Mouse (Mus musculus) intestine, embryonic 16.5 days (tissue): Measurements from ENCODE around the gene Rpp30. TPM values are rescaled to one million over a fixed set of nuclear protein-coding genes. Genes with fewer than 3 reads are reported as not detected.

Experiments
- ATAC-seq: fragments of 200-750 bp; cut with Nextera tagmentation; 2 replicates; pipeline ENCODE4 v1.8.0; 2017; ENCODE audit warnings: moderate TSS enrichment, moderate library complexity
- H3K27ac ChIP-seq: fragments of 300-500 bp; sonication (generic); 2 replicates; pipeline ENCODE4 v1.5.1; 2014; ENCODE audit warnings: mild to moderate bottlenecking, low read length
- H3K27me3 ChIP-seq: fragments of 300-500 bp; sonication (generic); replicated peaks from 2 replicates; pipeline ENCODE4 v1.6.1; 2014; ENCODE audit warnings: low read length, control low read depth, mixed read lengths; ENCODE audit not compliant: control insufficient read depth, insufficient read depth
- H3K36me3 ChIP-seq: fragments of 300-500 bp; sonication (generic); 2 replicates; pipeline ENCODE4 v1.6.1; 2014; ENCODE audit warnings: low read length, control low read depth; ENCODE audit not compliant: control insufficient read depth, insufficient read depth
- H3K4me1 ChIP-seq: fragments of 300-500 bp; sonication (generic); 2 replicates; pipeline ENCODE4 v1.6.1; 2014; ENCODE audit warnings: low read length, control low read depth, mixed read lengths; ENCODE audit not compliant: control insufficient read depth, insufficient read depth
- H3K4me2 ChIP-seq: fragments of 300-500 bp; sonication (generic); 2 replicates; pipeline ENCODE4 v1.6.1; 2014; ENCODE audit warnings: low read depth, low read length, control low read depth
- H3K4me3 ChIP-seq: fragments of 300-500 bp; sonication (generic); 2 replicates; pipeline ENCODE4 v1.5.1; 2014; ENCODE audit warnings: mild to moderate bottlenecking, low read length
- H3K9ac ChIP-seq: fragments of 300-500 bp; sonication (generic); 2 replicates; pipeline ENCODE4 v1.6.1; 2014; ENCODE audit warnings: low read depth, low read length
- H3K9me3 ChIP-seq: fragments of 300-500 bp; sonication (generic); 2 replicates; pipeline ENCODE4 v1.6.1; 2016; ENCODE audit warnings: low read length, control low read depth; ENCODE audit not compliant: control insufficient read depth
- WGBS: fragments of 180-500 bp; shearing (Covaris S2); extraction: QIAGEN DNeasy Blood & Tissue Kit; methylation state at CpG from one replicate; pipeline ENCODE4 v1.1.7; 2014; 5-methylcytosine and 5-hydroxymethylcytosine counted together
- polyA plus RNA-seq: library from polyadenylated mRNA; unstranded; fragments of >200 nt; fragmentation: Nextera tagmentation; extraction: Ambion mirVana; gene quantifications from 2 replicates; pipeline ENCODE4 v1.2.1, GENCODE M21; 2015

The Rpp30 gene
- polyA plus RNA-seq, 1 experiment from 2014 or later: 57.5 TPM

- H3K4me2 ChIP-seq: no peak overlapping the region
- H3K4me3 ChIP-seq: no peak overlapping the region
- no peaks in the 10 kb centered on the region for H3K4me1 ChIP-seq
- no peak overlapping the region for H3K9ac ChIP-seq
- ATAC-seq: no peak
- no peak overlapping the region for H3K27ac ChIP-seq
- no peaks in the 10 kb centered on the region for H3K27me3 ChIP-seq
- 100% methylated on average over 1 of the region's 1 CpGs for WGBS
- H3K36me3 ChIP-seq: peaks cover 7% of the 10 kb centered on the region
- H3K9me3 ChIP-seq: no peaks in the 10 kb centered on the region
Measured at GRCm38 (mm10) chr19:36098265-36098664, 14.7 kb downstream of the Rpp30 start.

GRCm38 (mm10) chr19:36098916-36099315 lies 15.4 kb downstream of the Rpp30 start:
- peaks cover 7% of the 10 kb centered on the region for H3K36me3 ChIP-seq
- ATAC-seq: no peak

GRCm38 (mm10) chr19:36103909-36104308 lies 20.4 kb downstream of the Rpp30 start:
- Histone ChIP-seq H3K36me3 (peaks cover 3% of the 10 kb centered on the region; the same call in 1 of the 2 replicates), H3K27me3 (no peaks in the 10 kb centered on the region), H3K9ac (no peak overlapping the region), H3K9me3 (no peaks in the 10 kb centered on the region), H3K4me2 (no peak overlapping the region), H3K4me3 (no peak overlapping the region), H3K4me1 (no peaks in the 10 kb centered on the region), H3K27ac (no peak overlapping the region)
- ATAC-seq: no peak
- 82% methylated on average over 5 of the region's 5 CpGs for WGBS

More at GRCm38 (mm10) chr19:36098916-36099315, 15.4 kb downstream of the Rpp30 start:
- 90% methylated on average over 7 of the region's 7 CpGs for WGBS
- Histone ChIP-seq H3K9ac (no peak overlapping the region), H3K4me3 (no peak overlapping the region), H3K9me3 (no peaks in the 10 kb centered on the region), H3K27me3 (no peaks in the 10 kb centered on the region), H3K4me2 (no peak overlapping the region), H3K27ac (no peak overlapping the region), H3K4me1 (no peaks in the 10 kb centered on the region)

GRCm38 (mm10) chr19:36109318-36109944 lies 25.9 kb downstream of the Rpp30 start:
- 79% methylated on average over 26 of the region's 26 CpGs for WGBS
- no peak for ATAC-seq

DNA sequence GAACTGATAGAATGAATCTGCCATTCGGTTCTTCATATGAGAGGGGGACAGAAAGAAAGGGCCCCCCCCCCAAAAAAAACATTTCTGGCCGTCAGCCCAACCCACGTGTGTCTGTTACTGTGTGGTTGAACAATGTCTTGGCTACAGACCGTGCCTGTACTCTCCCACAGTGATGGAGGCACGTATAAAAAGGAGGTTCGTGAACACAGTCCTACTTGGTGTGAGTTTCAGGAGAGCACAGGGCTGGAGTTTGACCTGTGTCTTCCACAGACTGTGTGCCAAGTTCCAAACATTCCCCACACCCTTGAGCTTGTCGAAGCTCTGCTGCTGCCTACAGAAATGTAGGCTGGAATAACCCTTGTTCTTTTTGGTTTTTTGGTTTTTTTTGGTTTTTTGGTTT lies 26.9 kb downstream of the Rpp30 start:
- Histone ChIP-seq H3K36me3 (no peaks in the 10 kb centered on the region), H3K4me3 (no peak overlapping the region), H3K9ac (no peak overlapping the region), H3K9me3 (no peaks in the 10 kb centered on the region), H3K4me2 (no peak overlapping the region), H3K27me3 (no peaks in the 10 kb centered on the region), H3K27ac (no peak overlapping the region), H3K4me1 (no peaks in the 10 kb centered on the region)
- WGBS: 46% methylated on average over 7 of the region's 7 CpGs
- no peak for ATAC-seq

More at GRCm38 (mm10) chr19:36109318-36109944, 25.9 kb downstream of the Rpp30 start:
- H3K27me3 ChIP-seq: no peaks in the 10 kb centered on the region
- H3K9ac ChIP-seq: no peak overlapping the region
- H3K36me3 ChIP-seq: no peaks in the 10 kb centered on the region
- H3K4me3 ChIP-seq: no peak overlapping the region
- no peaks in the 10 kb centered on the region for H3K9me3 ChIP-seq
- H3K27ac ChIP-seq: no peak overlapping the region
- no peak overlapping the region for H3K4me2 ChIP-seq
- no peaks in the 10 kb centered on the region for H3K4me1 ChIP-seq

GRCm38 (mm10) chr19:36111054-36111895 lies 27.8 kb downstream of the Rpp30 start:
- Histone ChIP-seq H3K4me3 (no peak overlapping the region), H3K9ac (no peak overlapping the region), H3K4me2 (no peak overlapping the region), H3K36me3 (no peaks in the 10 kb centered on the region), H3K9me3 (no peaks in the 10 kb centered on the region), H3K27ac (no peak overlapping the region), H3K27me3 (no peaks in the 10 kb centered on the region), H3K4me1 (no peaks in the 10 kb centered on the region)
- WGBS: 28% methylated on average over 7 of the region's 7 CpGs
- no peak for ATAC-seq

- ATAC-seq: no peak
- H3K27ac ChIP-seq: no peak overlapping the region
- no peaks in the 10 kb centered on the region for H3K9me3 ChIP-seq
- no peaks in the 10 kb centered on the region for H3K4me1 ChIP-seq
- no peaks in the 10 kb centered on the region for H3K27me3 ChIP-seq
- no peak overlapping the region for H3K9ac ChIP-seq
- H3K4me3 ChIP-seq: no peak overlapping the region
- 59% methylated on average over 17 of the region's 17 CpGs for WGBS
- H3K4me2 ChIP-seq: no peak overlapping the region
- no peaks in the 10 kb centered on the region for H3K36me3 ChIP-seq
Measured at GRCm38 (mm10) chr19:36112007-36112406, 28.5 kb downstream of the Rpp30 start.

GRCm38 (mm10) chr19:36116185-36116584 lies 32.7 kb downstream of the Rpp30 start:
- H3K9me3 ChIP-seq: no peaks in the 10 kb centered on the region
- WGBS: 80% methylated on average over 4 of the region's 4 CpGs
- H3K36me3 ChIP-seq: no peaks in the 10 kb centered on the region
- no peak overlapping the region for H3K4me2 ChIP-seq
- H3K4me3 ChIP-seq: no peak overlapping the region
- no peak for ATAC-seq
- H3K27me3 ChIP-seq: no peaks in the 10 kb centered on the region
- no peak overlapping the region for H3K27ac ChIP-seq
- no peak overlapping the region for H3K9ac ChIP-seq
- no peaks in the 10 kb centered on the region for H3K4me1 ChIP-seq

DNA sequence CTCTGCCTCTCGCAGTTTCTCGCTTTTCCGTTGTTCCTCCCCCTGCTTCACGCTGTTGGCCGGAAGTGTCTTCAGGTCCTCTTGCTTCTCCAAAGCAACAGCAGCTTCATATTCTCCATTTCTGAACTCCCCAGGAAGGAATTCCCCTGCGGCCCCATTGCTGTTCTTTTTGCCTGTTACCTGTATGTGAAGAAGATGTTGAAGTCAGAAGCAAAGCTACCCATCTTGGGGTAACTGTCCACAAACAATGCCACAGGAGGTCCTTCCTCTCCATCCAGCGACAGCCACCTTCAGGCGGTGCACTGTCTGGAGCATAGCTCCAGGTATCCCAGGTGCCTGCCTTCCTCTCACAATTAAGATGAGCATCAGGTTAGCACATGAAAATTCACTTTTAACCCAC lies 35.7 kb downstream of the Rpp30 start:
- no peak overlapping the region for H3K4me3 ChIP-seq
- H3K4me1 ChIP-seq: no peaks in the 10 kb centered on the region
- no peaks in the 10 kb centered on the region; the same call in 1 of the 2 replicates for H3K9me3 ChIP-seq
- H3K4me2 ChIP-seq: no peak overlapping the region
- no peak overlapping the region for H3K9ac ChIP-seq
- 93% methylated on average over 8 of the region's 8 CpGs for WGBS
- ATAC-seq: no peak
- H3K27me3 ChIP-seq: no peaks in the 10 kb centered on the region
- H3K27ac ChIP-seq: no peak overlapping the region
- H3K36me3 ChIP-seq: no peaks in the 10 kb centered on the region
